Mouse (Mus musculus) heart, adult 2 months (tissue): ENCODE data around the gene Selenoo.

Experiments
- CTCF ChIP-seq: fragments of 200-600 bp; IDR thresholded peaks from 2 replicates; pipeline ENCODE4 v1.8.1; 2022; ENCODE audit warnings: antibody characterized with exemption, mild to moderate bottlenecking, moderate library complexity
- EP300 ChIP-seq: fragments of 200-500 bp; IDR thresholded peaks from 2 replicates; pipeline ENCODE4 v1.6.1; 2011; ENCODE audit warnings: low read depth, low read length, control low read depth; ENCODE audit not compliant: insufficient read depth
- POLR2A ChIP-seq: fragments of 200-500 bp; IDR thresholded peaks from 2 replicates; pipeline ENCODE4 v1.6.1; 2011; ENCODE audit warnings: mild to moderate bottlenecking, low read depth, low read length, control low read depth; ENCODE audit not compliant: insufficient read depth

DNA sequence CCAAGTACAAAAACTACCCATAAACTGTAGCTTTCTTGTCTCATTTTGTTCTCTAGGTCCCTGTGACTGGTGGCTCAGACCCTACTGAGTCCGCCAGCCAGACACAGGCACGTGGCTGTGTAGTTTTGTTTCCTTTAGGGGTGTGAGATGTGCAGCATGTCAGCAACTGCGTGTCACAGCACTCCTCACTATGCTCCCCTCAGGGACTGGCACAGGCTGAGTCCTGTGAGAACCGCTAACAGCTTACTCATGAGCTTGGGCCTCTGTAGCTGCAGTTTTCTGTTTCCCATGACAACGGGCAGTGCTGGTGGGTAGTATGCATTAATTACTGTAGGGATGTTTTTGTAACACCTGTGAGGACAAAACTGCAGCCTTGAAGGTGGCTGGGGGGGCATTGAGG lies 3.3 kb downstream of the Selenoo start:
- no peak for TF ChIP-seq POLR2A
- no peak for TF ChIP-seq CTCF
- TF ChIP-seq EP300: no peak
